Mouse (Mus musculus) testis, adult 2 months (tissue): ENCODE measurements around the gene St3gal3.

Source experiments
- CTCF ChIP-seq: fragments of 200-500 bp; IDR thresholded peaks from 2 replicates; pipeline ENCODE4 v1.5.1; 2012; ENCODE audit warnings: low read depth, mild to moderate bottlenecking, inconsistent platforms, low read length, moderate library complexity; ENCODE audit not compliant: control insufficient read depth, insufficient read depth, insufficient replicate concordance
- POLR2A ChIP-seq: fragments of 200-500 bp; IDR thresholded peaks from 2 replicates; pipeline ENCODE4 v1.6.1; 2012; ENCODE audit warnings: low read depth, mild to moderate bottlenecking, inconsistent platforms, low read length, moderate library complexity; ENCODE audit not compliant: control insufficient read depth

DNA sequence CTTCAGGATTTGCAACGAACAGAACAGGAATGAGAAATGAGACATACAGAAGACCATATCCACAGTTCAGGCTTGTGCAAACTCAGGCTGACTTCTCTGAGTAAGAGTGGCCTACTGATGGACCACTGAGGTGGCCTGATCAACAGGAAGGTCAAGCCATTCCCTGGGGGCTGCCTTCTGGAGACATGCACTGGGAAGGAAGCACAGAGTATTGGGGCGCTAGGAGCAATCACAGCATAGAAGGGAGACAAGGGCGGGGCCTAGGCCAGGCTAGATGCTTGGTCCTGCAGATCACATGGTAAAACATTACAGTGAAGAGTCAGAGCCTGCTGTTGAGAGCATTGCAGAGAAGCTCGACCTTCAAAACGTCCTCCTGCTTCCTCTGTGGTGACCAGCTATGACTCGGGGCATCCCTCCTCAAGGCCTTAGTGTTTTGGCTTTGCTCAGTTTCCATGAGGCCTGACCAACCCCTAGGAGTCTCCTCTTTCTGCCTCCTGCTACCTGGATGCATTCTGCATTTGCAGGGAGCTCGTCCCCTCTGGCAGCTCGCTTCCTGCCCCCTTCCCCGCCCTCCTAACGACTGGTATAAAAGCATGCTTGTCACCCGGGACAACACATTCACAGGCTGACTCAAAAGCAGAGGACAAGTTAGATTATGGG lies 74.8 kb downstream of the St3gal3 start:
- TF ChIP-seq CTCF: no peak
- no peak for TF ChIP-seq POLR2A
